Mouse (Mus musculus) spleen, adult 2 months (tissue): ENCODE data around the gene Fras1.

Experiments used
- CTCF ChIP-seq: fragments of 200-500 bp; IDR thresholded peaks from 2 replicates; pipeline ENCODE4 v1.5.1; 2011; ENCODE audit warnings: mild to moderate bottlenecking, inconsistent platforms; ENCODE audit not compliant: insufficient read depth, insufficient read length, insufficient replicate concordance; ENCODE audit errors: extremely low read depth
- POLR2A ChIP-seq: fragments of 200-500 bp; IDR thresholded peaks from 2 replicates; pipeline ENCODE4 v1.6.1; 2011; ENCODE audit warnings: low read depth, low read length, inconsistent platforms

GRCm38 (mm10) chr5:96793953-96794635 is 420.3 kb downstream of the Fras1 start:
- no peak for TF ChIP-seq POLR2A
- TF ChIP-seq CTCF: no peak
